8 mouse cellular contexts compared by ENCODE assay signal in the genomic region with DNA sequence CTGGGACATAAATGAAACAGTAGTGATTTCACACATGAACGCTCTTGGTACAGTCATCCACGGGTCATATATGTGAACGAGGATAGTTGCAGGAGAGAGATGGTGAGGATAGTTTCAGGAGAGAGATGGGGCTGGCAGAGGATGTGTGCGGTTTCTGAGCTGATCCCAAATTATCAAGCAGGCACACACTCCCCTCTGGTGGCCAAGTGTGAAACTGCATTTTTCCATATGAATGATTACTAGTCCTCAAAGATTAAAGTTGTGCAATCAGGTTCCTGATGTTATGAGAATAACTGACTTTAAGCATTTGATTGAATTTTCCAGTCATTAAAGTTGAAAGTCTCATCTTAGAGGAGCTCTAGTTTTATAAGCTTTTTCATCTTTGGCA. TPM values are rescaled to one million over a fixed set of nuclear protein-coding genes. Genes with fewer than 3 reads are reported as not detected.
A peak's percentile ranks its signal among the peaks of the same experiment; 100 is the strongest.
DNase-seq lines count a peak whose midpoint lies in the region; ATAC-seq and TF ChIP-seq lines count a peak whose summit lies in the region.

No protein-coding gene starts in this region.

- H3K4me3 ChIP-seq in C2C12 (ENCODE audit: insufficient read depth, poor library complexity, severe bottlenecking): no peak overlapping the region
- no peak overlapping the region for H3K4me3 ChIP-seq in kidney, embryonic 15.5 days (replicated peaks)
- H3K4me3 ChIP-seq in limb, embryonic 13.5 days: no peak overlapping the region
- no peak overlapping the region for H3K4me3 ChIP-seq in midbrain, postnatal 0 days (ENCODE audit: low read depth, low read length)

- H3K36me3 ChIP-seq in C2C12 (ENCODE audit: control insufficient read depth, insufficient read depth): no peaks in the 10 kb centered on the region
- H3K36me3 ChIP-seq in kidney, embryonic 15.5 days: no peaks in the 10 kb centered on the region
- H3K36me3 ChIP-seq in limb, embryonic 13.5 days: no peaks in the 10 kb centered on the region
- no peaks in the 10 kb centered on the region for H3K36me3 ChIP-seq in midbrain, postnatal 0 days (ENCODE audit: insufficient read depth, low read length)

- no peaks in the 10 kb centered on the region for H3K79me2 ChIP-seq in C2C12 (ENCODE audit: control insufficient read depth, insufficient read depth)

- H3K9ac ChIP-seq in kidney, embryonic 15.5 days: no peak overlapping the region
- no peak overlapping the region for H3K9ac ChIP-seq in limb, embryonic 13.5 days
- no peak overlapping the region for H3K9ac ChIP-seq in midbrain, postnatal 0 days (replicated peaks; ENCODE audit: low read length, poor library complexity, severe bottlenecking)

- peak; percentile 82 for DNase-seq in NIH3T3 (ENCODE audit: low read depth)
- DNase-seq in gastrocnemius, postnatal 4 days (ENCODE audit: low spot score in 2 of 2): peak; percentile 25 to 56
- DNase-seq in midbrain, postnatal 0 days (ENCODE audit: low spot score): peak; percentile 87
- peak; percentile 68 for DNase-seq in thymus, postnatal 0 days (ENCODE audit: low spot score)

- no peaks in the 10 kb centered on the region for H3K27me3 ChIP-seq in C2C12 (ENCODE audit: control insufficient read depth, insufficient read depth, insufficient read length)
- H3K27me3 ChIP-seq in kidney, embryonic 15.5 days: 0 out of 2 replicates have a peak, but pooled peaks cover 3% of the 10 kb centered on the region
- no peaks in the 10 kb centered on the region for H3K27me3 ChIP-seq in limb, embryonic 13.5 days
- H3K27me3 ChIP-seq in midbrain, postnatal 0 days (ENCODE audit: insufficient read depth, low read length): no peaks in the 10 kb centered on the region

- H3K27ac ChIP-seq in kidney, embryonic 15.5 days: no peak overlapping the region
- H3K27ac ChIP-seq in limb, embryonic 13.5 days: no peak overlapping the region
- no peak overlapping the region for H3K27ac ChIP-seq in midbrain, postnatal 0 days (ENCODE audit: low read depth, low read length)

- peak; percentile 79 for ATAC-seq in common myeloid progenitor, adult 5-6 weeks (replicated peaks; ENCODE audit: low read depth, poor library complexity, severe bottlenecking)
- peak; percentile 83 for ATAC-seq in kidney, embryonic 15.5 days (replicated peaks; ENCODE audit: low FRiP score)
- ATAC-seq in limb, embryonic 13.5 days (ENCODE audit: low FRiP score, low read depth): peak; percentile 78; the same call in 1 of the 2 replicates
- ATAC-seq in midbrain, postnatal 0 days (ENCODE audit: low FRiP score): peak; percentile 83

- H3ac ChIP-seq in C2C12 (ENCODE audit: control insufficient read depth, insufficient read length, low read depth): no peak overlapping the region

- H3K4me2 ChIP-seq in kidney, embryonic 15.5 days: no peak overlapping the region
- no peak overlapping the region for H3K4me2 ChIP-seq in limb, embryonic 13.5 days (replicated peaks)
- no peak overlapping the region for H3K4me2 ChIP-seq in midbrain, postnatal 0 days (ENCODE audit: low read depth, low read length, poor library complexity, severe bottlenecking)

- H3K79me3 ChIP-seq in C2C12 (ENCODE audit: low read depth): no peaks in the 10 kb centered on the region

- H3K4me1 ChIP-seq in kidney, embryonic 15.5 days: no peaks in the 10 kb centered on the region
- no peaks in the 10 kb centered on the region for H3K4me1 ChIP-seq in limb, embryonic 13.5 days
- H3K4me1 ChIP-seq in midbrain, postnatal 0 days (ENCODE audit: insufficient read depth, low read length): no peaks in the 10 kb centered on the region

- 16% methylated on average over 4 of the region's 4 CpGs for WGBS in kidney, embryonic 15.5 days
- 15% methylated on average over 4 of the region's 4 CpGs for WGBS in limb, embryonic 13.5 days
- WGBS in midbrain, postnatal 0 days: 11% methylated on average over 4 of the region's 4 CpGs

- no peak for TF ChIP-seq CTCF in C2C12 (IDR thresholded peaks at IDR 0.05; ENCODE audit: control insufficient read depth, insufficient read depth, insufficient read length)
- TF ChIP-seq CTCF in midbrain, postnatal 0 days (IDR thresholded peaks at IDR 0.05): peak; percentile 96

- H3K9me3 ChIP-seq in kidney, embryonic 15.5 days (replicated peaks): no peaks in the 10 kb centered on the region
- H3K9me3 ChIP-seq in limb, embryonic 13.5 days: no peaks in the 10 kb centered on the region
- H3K9me3 ChIP-seq in midbrain, postnatal 0 days (ENCODE audit: low read length): no peaks in the 10 kb centered on the region

TF ChIP-seq in C2C12, 6 proteins besides CTCF, POLR2A, EP300 and RAD21:
- peak; percentile 73 for TF ChIP-seq CEBPB (IDR thresholded peaks at IDR 0.05; ENCODE audit: low read depth)
- no peak for TF ChIP-seq FOSL1 (IDR thresholded peaks at IDR 0.05; ENCODE audit: insufficient read depth, low read length, poor library complexity, severe bottlenecking)
- no peak for TF ChIP-seq MYOD1 (IDR thresholded peaks at IDR 0.05; ENCODE audit: control insufficient read depth, insufficient read length, low read depth)

RNA-seq across cellular contexts. Expression of a gene that starts 43.4 kb away (rescaled TPM):
- 1.5 TPM for polyA plus RNA-seq in C2C12 (2012; fragmentation: generic; extraction: Trizol)
- 1.1 and 7.4 TPM in 2 replicates for total RNA-seq in common myeloid progenitor, adult 5-6 weeks (2017)
- 1 to 10 TPM; 1.9 to 2.6 TPM for total RNA-seq in gastrocnemius, postnatal 4 days (2021)
- polyA plus RNA-seq in kidney, embryonic 15.5 days (2015; fragmentation: Nextera tagmentation; extraction: Ambion mirVana): 5.1 and 6.3 TPM in 2 replicates
- 3.0 and 3.1 TPM in 2 replicates for polyA plus RNA-seq in limb, embryonic 13.5 days (2015; fragmentation: Nextera tagmentation; extraction: Ambion mirVana)
- total RNA-seq in midbrain, postnatal 0 days (2014; rRNA removed): 1.2 and 1.9 TPM in 2 replicates
- 1.8 and 2.4 TPM in 2 replicates for polyA plus RNA-seq in midbrain, postnatal 0 days (2015; fragmentation: Nextera tagmentation; extraction: Ambion mirVana)
- polyA plus RNA-seq in thymus, postnatal 0 days (2015; fragmentation: Nextera tagmentation; extraction: Ambion mirVana): 1.6 TPM in 2 replicates
